Mouse (Mus musculus) lung, embryonic 16.5 days (tissue): ENCODE results near the gene Pbxip1. TPM values are rescaled to one million over a fixed set of nuclear protein-coding genes. Genes with fewer than 3 reads are reported as not detected.

Experiments
- ATAC-seq: fragments of 200-750 bp; cut with Nextera tagmentation; 2 replicates; pipeline ENCODE4 v1.8.0; 2017; ENCODE audit warnings: low read depth, mild to moderate bottlenecking, moderate library complexity
- H3K27ac ChIP-seq: fragments of 300-500 bp; sonication (generic); 2 replicates; pipeline ENCODE4 v1.5.1; 2014; ENCODE audit warnings: mild to moderate bottlenecking, control low read depth, low read length
- H3K27me3 ChIP-seq: fragments of 300-500 bp; sonication (generic); 2 replicates; pipeline ENCODE4 v1.6.1; 2014; ENCODE audit warnings: low read depth, low read length, mixed read lengths; ENCODE audit not compliant: control insufficient read depth, insufficient read depth
- H3K36me3 ChIP-seq: fragments of 300-500 bp; sonication (generic); 2 replicates; pipeline ENCODE4 v1.6.1; 2014; ENCODE audit warnings: low read length; ENCODE audit not compliant: control insufficient read depth, insufficient read depth
- H3K4me1 ChIP-seq: fragments of 300-500 bp; sonication (generic); replicated peaks from 2 replicates; pipeline ENCODE4 v1.6.1; 2014; ENCODE audit warnings: low read length, mixed read lengths; ENCODE audit not compliant: control insufficient read depth, insufficient read depth
- H3K4me2 ChIP-seq: fragments of 300-500 bp; sonication (generic); 2 replicates; pipeline ENCODE4 v1.6.1; 2014; ENCODE audit warnings: low read depth, low read length, control low read depth
- H3K4me3 ChIP-seq: fragments of 300-500 bp; sonication (generic); 2 replicates; pipeline ENCODE4 v1.5.1; 2014; ENCODE audit warnings: mild to moderate bottlenecking, low read length, control low read depth
- H3K9ac ChIP-seq: fragments of 300-500 bp; sonication (generic); 2 replicates; pipeline ENCODE4 v1.6.1; 2014; ENCODE audit warnings: low read length, control low read depth
- H3K9me3 ChIP-seq: fragments of 300-500 bp; sonication (generic); 2 replicates; pipeline ENCODE4 v1.6.1; 2016; ENCODE audit warnings: low read length; ENCODE audit not compliant: control insufficient read depth
- WGBS: fragments of 180-500 bp; shearing (Covaris S2); extraction: QIAGEN DNeasy Blood & Tissue Kit; methylation state at CpG from one replicate; pipeline ENCODE4 v1.1.7; 2014; 5-methylcytosine and 5-hydroxymethylcytosine counted together
- polyA plus RNA-seq: library from polyadenylated mRNA; unstranded; fragments of >200 nt; fragmentation: Nextera tagmentation; extraction: Ambion mirVana; gene quantifications from 2 replicates; pipeline ENCODE4 v1.2.1, GENCODE M21; 2015

Gene Pbxip1
- polyA plus RNA-seq, 1 experiment from 2014 or later: 35.8 TPM

GRCm38 (mm10) chr3:89392871-89393311 lies 43.6 kb upstream of the Pbxip1 start:
- Histone ChIP-seq H3K36me3 (no peaks in the 10 kb centered on the region), H3K4me3 (peak overlapping the region; percentile 73), H3K9me3 (no peaks in the 10 kb centered on the region), H3K4me2 (peak overlapping the region; percentile 98), H3K27ac (peak overlapping the region; percentile 89), H3K9ac (peak overlapping the region; percentile 76), H3K27me3 (no peaks in the 10 kb centered on the region), H3K4me1 (peaks cover 34% of the 10 kb centered on the region)
- no peak for ATAC-seq
- under 1% methylated on average over 14 of the region's 24 CpGs for WGBS

GRCm38 (mm10) chr3:89393605-89394004 lies 42.9 kb upstream of the Pbxip1 start:
- no peaks in the 10 kb centered on the region for H3K36me3 ChIP-seq
- peak overlapping the region; percentile 80 for H3K9ac ChIP-seq
- peak; percentile 95 for ATAC-seq
- peaks cover 29% of the 10 kb centered on the region for H3K4me1 ChIP-seq
- H3K4me2 ChIP-seq: peak overlapping the region; percentile 99
- no peaks in the 10 kb centered on the region for H3K27me3 ChIP-seq
- 0% methylated on average over 15 of the region's 15 CpGs for WGBS
- peak overlapping the region; percentile 73 for H3K4me3 ChIP-seq
- peak overlapping the region; percentile 98 for H3K27ac ChIP-seq
- H3K9me3 ChIP-seq: no peaks in the 10 kb centered on the region

GRCm38 (mm10) chr3:89394006-89394893 lies 42.3 kb upstream of the Pbxip1 start, which contains the start of gene Zbtb7b:
Gene Zbtb7b (minus strand): TSS chr3:89394776.
- H3K4me1 ChIP-seq: peaks cover 29% of the 10 kb centered on the region
- WGBS: under 1% methylated on average over 40 of the region's 42 CpGs
- peak within 1 kb of the TSS; percentile 80 for H3K9ac ChIP-seq
- H3K9me3 ChIP-seq: no peaks in the 10 kb centered on the region
- ATAC-seq: peak; percentile 58
- H3K4me3 ChIP-seq: peak within 1 kb of the TSS; percentile 73
- no peaks in the 10 kb centered on the region for H3K36me3 ChIP-seq
- H3K27ac ChIP-seq: peak within 1 kb of the TSS; percentile 98
- no peaks in the 10 kb centered on the region for H3K27me3 ChIP-seq
- H3K4me2 ChIP-seq: peak within 1 kb of the TSS; percentile 99

DNA sequence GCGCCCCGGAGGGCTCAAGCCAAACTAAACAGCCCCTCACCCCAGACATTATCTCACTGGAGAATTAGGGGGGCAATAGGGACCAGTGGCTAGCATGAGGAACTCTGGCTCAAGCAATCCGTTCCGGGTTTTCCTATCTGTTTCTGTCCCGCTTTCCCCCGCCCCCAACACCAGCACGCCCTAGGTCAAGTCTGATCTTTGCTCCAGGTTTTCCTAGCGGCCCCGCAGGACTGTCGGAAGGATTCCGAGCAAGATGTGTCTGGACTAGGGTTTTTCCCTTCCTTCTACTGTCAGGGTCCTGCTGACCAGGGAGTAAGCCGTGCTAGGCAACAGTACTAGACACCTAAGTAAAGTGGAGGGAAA lies 41.6 kb upstream of the Pbxip1 start:
- H3K4me3 ChIP-seq: peak overlapping the region; percentile 73
- peak overlapping the region; percentile 98 for H3K27ac ChIP-seq
- no peaks in the 10 kb centered on the region for H3K27me3 ChIP-seq
- ATAC-seq: peak; percentile 29
- WGBS: under 1% methylated on average over 12 of the region's 12 CpGs
- H3K4me1 ChIP-seq: peaks cover 26% of the 10 kb centered on the region
- peak overlapping the region; percentile 80 for H3K9ac ChIP-seq
- no peaks in the 10 kb centered on the region for H3K9me3 ChIP-seq
- H3K4me2 ChIP-seq: peak overlapping the region; percentile 99
- H3K36me3 ChIP-seq: no peaks in the 10 kb centered on the region

DNA sequence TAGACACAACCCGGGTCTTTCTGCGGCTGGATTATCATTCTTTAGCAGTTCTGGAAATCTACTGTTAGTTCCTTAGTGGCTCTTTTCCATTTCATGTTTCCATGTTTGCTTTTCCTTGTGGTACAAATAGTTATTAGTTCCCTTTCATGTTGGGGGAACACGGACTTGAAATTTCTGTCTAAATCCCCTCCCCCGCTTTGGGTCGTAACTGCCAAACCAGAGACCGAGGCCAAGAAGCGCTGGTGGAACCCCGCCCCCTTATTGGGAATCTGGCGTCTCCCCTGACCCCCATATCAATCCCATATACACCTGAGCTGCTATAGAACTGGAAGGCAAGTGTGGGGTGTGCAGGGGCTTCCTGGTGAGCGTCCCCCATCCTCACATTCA lies 41.1 kb upstream of the Pbxip1 start:
- Histone ChIP-seq H3K4me3 (peak overlapping the region; percentile 73), H3K9me3 (no peaks in the 10 kb centered on the region), H3K4me1 (peaks cover 21% of the 10 kb centered on the region), H3K9ac (peak overlapping the region; percentile 80), H3K27ac (peak overlapping the region; percentile 98), H3K27me3 (no peaks in the 10 kb centered on the region), H3K36me3 (no peaks in the 10 kb centered on the region), H3K4me2 (peak overlapping the region; percentile 99)
- 2% methylated on average over 10 of the region's 10 CpGs for WGBS
- ATAC-seq: no peak

DNA sequence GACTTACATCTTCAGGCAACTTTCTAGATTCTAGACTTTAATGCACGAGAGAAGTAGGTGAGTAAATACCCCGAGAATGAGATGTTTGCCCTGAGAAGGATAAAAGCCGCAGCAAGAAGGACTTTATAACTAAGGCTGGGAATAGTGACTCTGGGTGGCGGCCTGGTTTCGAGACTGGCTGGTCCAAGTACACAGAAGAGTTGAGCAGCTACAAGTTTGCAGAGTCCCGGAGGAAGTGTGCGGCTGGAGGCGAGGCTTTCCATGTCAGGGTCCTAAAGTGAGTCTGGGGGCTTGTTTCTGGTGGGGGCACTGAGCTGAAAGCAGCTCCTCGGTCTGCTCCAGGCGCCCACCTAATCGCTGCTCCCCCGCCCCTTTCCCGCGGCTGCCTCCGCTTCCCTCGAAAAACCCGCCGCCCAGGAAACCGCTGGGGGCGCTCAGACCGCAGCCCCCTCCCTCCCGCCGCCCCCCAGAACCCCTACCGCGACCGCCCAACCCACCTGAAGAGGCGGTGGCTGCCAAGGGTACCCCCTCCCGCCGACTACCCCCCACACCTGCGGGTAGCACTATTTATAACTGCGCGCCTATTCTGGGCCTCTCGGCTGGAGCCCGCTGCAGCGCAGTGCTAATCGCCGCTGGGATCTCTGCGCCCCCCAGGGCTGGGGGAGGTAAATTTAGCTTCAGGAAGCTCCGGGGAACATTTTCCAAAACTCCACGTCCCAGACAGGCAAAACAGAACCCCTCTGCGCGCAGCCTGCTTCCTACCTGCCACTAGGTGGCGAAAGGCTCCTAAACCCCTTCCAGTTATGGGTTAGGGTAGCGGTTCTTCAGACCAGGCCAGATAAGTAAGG lies 40.5 kb upstream of the Pbxip1 start:
- Histone ChIP-seq H3K9ac (peak overlapping the region; percentile 78), H3K4me2 (peak overlapping the region; percentile 99), H3K9me3 (no peaks in the 10 kb centered on the region), H3K27me3 (no peaks in the 10 kb centered on the region), H3K27ac (peak overlapping the region; percentile 60), H3K36me3 (no peaks in the 10 kb centered on the region), H3K4me1 (peaks cover 15% of the 10 kb centered on the region), H3K4me3 (peak overlapping the region; percentile 73)
- ATAC-seq: no peak
- under 1% methylated on average over 43 of the region's 44 CpGs for WGBS

GRCm38 (mm10) chr3:89396654-89397005 lies 39.9 kb upstream of the Pbxip1 start:
- peak overlapping the region; percentile 60; the same call in 1 of the 2 replicates for H3K27ac ChIP-seq

DNA sequence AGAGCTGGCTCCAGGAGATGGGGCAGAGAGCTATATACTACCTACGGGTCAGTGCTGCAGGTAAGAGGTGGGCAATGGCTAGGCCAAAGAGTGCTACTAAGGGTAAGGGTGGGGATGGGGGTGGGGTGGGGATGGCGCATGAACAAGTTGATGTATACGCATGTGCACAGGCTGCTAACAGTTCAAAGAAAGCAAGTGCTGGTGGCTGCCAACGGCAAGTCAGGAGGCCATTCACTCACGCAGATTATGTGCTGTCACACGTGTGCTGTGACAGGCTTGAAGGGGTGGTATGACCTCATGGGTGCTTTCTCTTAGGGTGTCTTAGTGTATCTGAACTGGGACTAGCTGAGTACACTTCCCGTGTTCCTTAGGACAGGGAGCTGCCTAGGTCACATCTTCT lies 35.2 kb upstream of the Pbxip1 start:
- 82% methylated on average over 7 of the region's 7 CpGs for WGBS
- no peak overlapping the region for H3K4me2 ChIP-seq
- ATAC-seq: no peak
- H3K36me3 ChIP-seq: peaks cover 5% of the 10 kb centered on the region; the same call in 1 of the 2 replicates
- no peaks in the 10 kb centered on the region for H3K4me1 ChIP-seq
- H3K27ac ChIP-seq: no peak overlapping the region
- H3K27me3 ChIP-seq: no peaks in the 10 kb centered on the region
- H3K4me3 ChIP-seq: no peak overlapping the region
- H3K9ac ChIP-seq: no peak overlapping the region
- no peaks in the 10 kb centered on the region for H3K9me3 ChIP-seq

More at GRCm38 (mm10) chr3:89396654-89397005, 39.9 kb upstream of the Pbxip1 start:
- Histone ChIP-seq H3K9ac (peak overlapping the region; percentile 78), H3K9me3 (no peaks in the 10 kb centered on the region), H3K27me3 (no peaks in the 10 kb centered on the region), H3K4me2 (peak overlapping the region; percentile 99), H3K4me1 (peaks cover 9% of the 10 kb centered on the region), H3K36me3 (no peaks in the 10 kb centered on the region), H3K4me3 (peak overlapping the region; percentile 73)
- 2% methylated on average over 4 of the region's 4 CpGs for WGBS
- ATAC-seq: no peak

DNA sequence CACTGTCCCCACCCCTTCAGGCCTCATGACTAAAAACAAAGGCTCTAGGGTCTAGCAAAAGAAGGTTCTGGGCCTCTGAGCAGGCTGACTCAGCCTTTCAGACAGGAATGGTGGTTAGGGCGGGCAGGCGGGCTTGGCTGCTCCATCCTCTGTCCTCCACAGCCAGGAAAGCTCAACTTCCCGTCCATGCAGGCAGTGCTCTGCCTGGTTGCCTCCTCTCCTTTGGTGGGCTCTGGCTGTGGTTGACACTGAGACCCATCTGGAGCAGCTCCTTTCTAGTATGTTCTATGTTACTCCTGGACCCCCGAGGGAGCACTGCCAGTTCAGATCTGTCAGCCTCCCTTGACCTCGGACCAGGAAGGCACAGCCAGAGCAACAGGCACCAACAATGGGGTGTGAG lies 33.8 kb upstream of the Pbxip1 start, which contains the start of gene Lenep:
Gene Lenep, minus strand, starts transcription at position 101 of the 400 bp plus-strand sequence.
- no peaks in the 10 kb centered on the region for H3K9me3 ChIP-seq
- 73% methylated on average over 5 of the region's 5 CpGs for WGBS
- H3K4me3 ChIP-seq: no peak within 1 kb of the TSS
- ATAC-seq: no peak
- no peaks in the 10 kb centered on the region for H3K27me3 ChIP-seq
- no peak within 1 kb of the TSS for H3K9ac ChIP-seq
- no peak within 1 kb of the TSS for H3K27ac ChIP-seq
- H3K4me1 ChIP-seq: no peaks in the 10 kb centered on the region
- no peak within 1 kb of the TSS for H3K4me2 ChIP-seq
- peaks cover 5% of the 10 kb centered on the region; the same call in 1 of the 2 replicates for H3K36me3 ChIP-seq
